Mouse (Mus musculus) liver, embryonic 14.5 days (tissue): Measurements from ENCODE around the gene Hist2h2ab.

Experiments
- CTCF ChIP-seq: IDR thresholded peaks from 2 replicates; pipeline ENCODE4 v1.5.1; 2016; ENCODE audit warnings: antibody characterized with exemption, low read depth, control low read depth
- EP300 ChIP-seq: IDR thresholded peaks from 2 replicates; pipeline ENCODE4 v1.6.1; 2016; ENCODE audit warnings: antibody characterized with exemption, low read depth

DNA sequence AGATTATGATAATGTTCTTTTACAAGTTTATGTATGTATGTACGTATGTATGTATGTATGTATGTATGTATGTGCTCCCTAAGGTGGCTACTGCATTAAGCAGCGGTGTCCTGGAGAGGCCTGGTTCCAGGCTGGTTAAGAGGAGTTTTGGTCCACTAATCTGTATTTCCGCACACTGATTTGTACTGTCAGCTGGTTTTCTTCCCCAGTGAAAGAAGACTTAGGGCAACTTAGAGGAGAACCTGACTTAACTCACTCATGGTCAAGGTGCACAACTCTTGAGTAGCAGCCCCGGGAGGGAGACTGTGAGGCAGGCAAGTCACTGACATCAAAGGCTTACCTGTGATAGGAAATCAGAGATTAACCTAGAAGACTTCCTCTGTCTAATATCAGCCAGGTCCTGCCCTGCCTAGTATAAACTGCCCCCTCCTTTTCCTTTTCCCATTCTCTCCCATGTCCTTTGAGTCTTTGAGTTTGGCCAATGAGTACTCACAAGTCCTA is 17.2 kb downstream of the Hist2h2ab start:
- TF ChIP-seq EP300 (no peak; the same call in 1 of the 2 replicates), CTCF (no peak)
